Mouse (Mus musculus) ES-E14 (cell line): ENCODE measurements around the gene Gm8653. TPM values are rescaled to one million over a fixed set of nuclear protein-coding genes. Genes with fewer than 3 reads are reported as not detected.
"Not testable (repeated sequence)": the region's sequence is repeated elsewhere in the genome, so short reads cannot be mapped to it uniquely, and the experiment has no call there.

Experiments used
- DNase-seq: peaks from one replicate; pipeline ENCODE4 v3.0.0-alpha.2; 2013; ENCODE audit warnings: low read depth, low spot score
- H3K27ac ChIP-seq: 2 replicates; pipeline ENCODE4 v1.5.1; 2012; ENCODE audit warnings: low read depth, mild to moderate bottlenecking, low read length, moderate library complexity, mixed read lengths; ENCODE audit not compliant: poor library complexity, insufficient read depth, severe bottlenecking
- H3K36me3 ChIP-seq: 2 replicates; pipeline ENCODE4 v1.6.1; 2012; ENCODE audit warnings: mild to moderate bottlenecking, low read length, moderate library complexity, mixed read lengths; ENCODE audit not compliant: control insufficient read depth, poor library complexity, insufficient read depth, severe bottlenecking
- H3K4me1 ChIP-seq, 2 experiments: fragments of 150-350 bp in 1 of 2; sonication (generic) in 1 of 2; 2 replicates each; pipeline ENCODE4 v1.6.1; 2012; ENCODE audit warnings: low read length in 2 of 2, mild to moderate bottlenecking in 1 of 2, mixed read lengths in 1 of 2; ENCODE audit not compliant: control insufficient read depth in 2 of 2, insufficient read depth in 2 of 2, poor library complexity in 1 of 2
- H3K4me3 ChIP-seq, 2 experiments: fragments of 150-350 bp in 1 of 2; sonication (generic) in 1 of 2; 2 replicates each; pipeline ENCODE4 v1.5.1; 2012; ENCODE audit warnings: low read length in 2 of 2, low read depth in 1 of 2, mild to moderate bottlenecking in 1 of 2, mixed read lengths in 1 of 2; ENCODE audit not compliant: insufficient read depth in 1 of 2, poor library complexity in 1 of 2, severe bottlenecking in 1 of 2
- H3K9ac ChIP-seq: 2 replicates; pipeline ENCODE4 v1.6.1; 2012; ENCODE audit warnings: low read depth, mild to moderate bottlenecking, low read length, mixed read lengths; ENCODE audit not compliant: poor library complexity, insufficient read depth, severe bottlenecking
- H3K9me3 ChIP-seq: fragments of 150-350 bp; sonication (generic); 2 replicates; pipeline ENCODE4 v1.6.1; 2012; ENCODE audit warnings: low read depth, mild to moderate bottlenecking, low read length; ENCODE audit not compliant: control insufficient read depth, insufficient read depth
- in situ Hi-C, 2 experiments: fragments of 600-800 bp; cut with MboI; formaldehyde crosslinking; loops; one replicate each; pipeline ENCODE4 v1.15.1; 2025; ENCODE audit warnings: low sequenced_read_pairs in 2 of 2, inconsistent platforms in 1 of 2; ENCODE audit not compliant: unreplicated experiment in 2 of 2
- total RNA-seq: library from RNA; depleted of rRNA; stranded (reverse); fragments of 300-350 nt; gene quantifications from 2 replicates; pipeline ENCODE4 v1.2.3, GENCODE M21; 2012; rRNA removed

The Gm8653 gene
- not detected in 2 replicates for total RNA-seq

GRCm38 (mm10) chr7:22201164-22201563 lies at the start of gene Gm8653:
Gm8653 (minus strand) TSS chr7:22201264.
- H3K9ac ChIP-seq, DNase-seq, H3K9me3 ChIP-seq, H3K4me3 ChIP-seq, H3K4me1 ChIP-seq, H3K27ac ChIP-seq, H3K36me3 ChIP-seq, in situ Hi-C loops: not testable (repeated sequence)

- DNase-seq, in situ Hi-C loops, H3K4me1 ChIP-seq: not testable (repeated sequence)
These were observed 28.3 kb upstream of the Gm8653 start, which contains the start of gene Gm8453 for GRCm38 (mm10) chr7:22229384-22229783. Gm8453 (minus strand) TSS chr7:22229484.

GRCm38 (mm10) chr7:22189077-22189476 lies 12.0 kb downstream of the Gm8653 start, which contains the start of gene Vmn1r143:
Vmn1r143 (plus strand) TSS chr7:22189377.
- DNase-seq, in situ Hi-C loops, H3K27ac ChIP-seq, H3K4me1 ChIP-seq, H3K9me3 ChIP-seq, H3K36me3 ChIP-seq, H3K9ac ChIP-seq, H3K4me3 ChIP-seq: not testable (repeated sequence)

More at GRCm38 (mm10) chr7:22229384-22229783, 28.3 kb upstream of the Gm8653 start, which contains the start of gene Gm8453:
- H3K4me3 ChIP-seq, H3K27ac ChIP-seq, H3K9me3 ChIP-seq, H3K36me3 ChIP-seq, H3K9ac ChIP-seq: not testable (repeated sequence)

- H3K9me3 ChIP-seq, H3K4me1 ChIP-seq, H3K4me3 ChIP-seq, in situ Hi-C loops, DNase-seq, H3K9ac ChIP-seq, H3K36me3 ChIP-seq, H3K27ac ChIP-seq: not testable (repeated sequence)
These were observed 37.1 kb downstream of the Gm8653 start, which contains the start of gene Vmn1r142 for GRCm38 (mm10) chr7:22163935-22164334. Vmn1r142 (minus strand) TSS chr7:22164035.

Other genes with a start within 250 kb of the Gm8653 start
- not detected in 2 replicates for gene Vmn1r137, start 206.7 kb downstream of the Gm8653 start, total RNA-seq
- not detected in 2 replicates for gene Vmn1r138, start 172.4 kb downstream of the Gm8653 start, total RNA-seq
- gene Gm6176, start 145.0 kb downstream of the Gm8653 start, total RNA-seq, result not detected in 2 replicates
- not detected in 2 replicates for gene Vmn1r139, start 132.2 kb downstream of the Gm8653 start, total RNA-seq
- gene Gm16451, start 83.0 kb downstream of the Gm8653 start, total RNA-seq, result not detected in 2 replicates
- not detected in 2 replicates for gene Gm10666, start 66.5 kb downstream of the Gm8653 start, total RNA-seq
- gene Vmn1r142, start 37.2 kb downstream of the Gm8653 start, total RNA-seq, result not detected in 2 replicates
- gene Vmn1r143, start 11.9 kb downstream of the Gm8653 start, total RNA-seq, result not detected in 2 replicates
- not detected in 2 replicates for gene Gm8453, start 28.2 kb upstream of the Gm8653 start, total RNA-seq
- gene Gm4187, start 128.5 kb upstream of the Gm8653 start, total RNA-seq, result not detected in 2 replicates
- gene Gm8660, start 169.8 kb upstream of the Gm8653 start, total RNA-seq, result not detected in 2 replicates
- gene Vmn1r148, start 212.3 kb upstream of the Gm8653 start, total RNA-seq, result not detected in 2 replicates
- not detected in 2 replicates for gene Vmn1r149, start 237.0 kb upstream of the Gm8653 start, total RNA-seq